Mouse (Mus musculus): ENCODE results near the gene Camk1.

DNA sequence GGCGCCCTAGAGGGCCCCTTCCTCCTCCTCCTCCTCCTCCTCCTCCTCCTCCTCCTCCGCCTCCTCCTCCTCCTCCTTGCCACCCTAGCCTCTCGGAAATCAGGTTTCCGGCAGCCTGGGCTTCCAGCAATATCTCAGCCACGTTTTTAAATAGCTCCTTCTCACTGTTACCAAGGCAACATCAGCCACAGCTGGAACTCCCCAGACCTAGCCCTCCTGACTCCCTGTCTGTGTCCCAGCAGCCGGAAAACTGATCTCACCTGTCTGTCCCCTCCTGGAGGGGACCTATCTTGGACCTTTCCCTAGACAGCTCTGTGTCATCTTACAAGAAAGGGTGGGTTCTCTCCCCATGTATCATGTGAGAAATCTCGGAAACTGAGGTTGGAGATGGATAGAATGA is 1.5 kb downstream of the Camk1 start:
- TF ChIP-seq CTCF (IDR thresholded peaks at IDR 0.05; ENCODE audit: low read depth, low read length) = no peak
- no peak for TF ChIP-seq POLR2A (IDR thresholded peaks at IDR 0.05; ENCODE audit: borderline replicate concordance, low read depth, low read length)

Measured in bone marrow macrophage, adult 2 months (primary cell).